Mouse (Mus musculus) neural tube, embryonic 15.5 days (tissue): ENCODE measurements around the gene Zfp46. TPM values are rescaled to one million over a fixed set of nuclear protein-coding genes. Genes with fewer than 3 reads are reported as not detected.
A peak's percentile ranks its signal among the peaks of the same experiment; 100 is the strongest.

Experiments used
- ATAC-seq: fragments of 200-750 bp; cut with Nextera tagmentation; 2 replicates; pipeline ENCODE4 v1.8.0; 2017; ENCODE audit warnings: mild to moderate bottlenecking, moderate TSS enrichment, moderate library complexity; ENCODE audit not compliant: low FRiP score
- H3K27ac ChIP-seq: fragments of 300-500 bp; sonication (generic); replicated peaks from 2 replicates; pipeline ENCODE4 v1.5.1; 2015; ENCODE audit warnings: mild to moderate bottlenecking, inconsistent platforms
- H3K27me3 ChIP-seq: fragments of 300-500 bp; sonication (generic); replicated peaks from 2 replicates; pipeline ENCODE4 v1.6.1; 2015; ENCODE audit warnings: inconsistent platforms
- H3K36me3 ChIP-seq: fragments of 300-500 bp; sonication (generic); 2 replicates; pipeline ENCODE4 v1.6.1; 2015; ENCODE audit warnings: inconsistent platforms
- H3K4me1 ChIP-seq: fragments of 300-500 bp; sonication (generic); 2 replicates; pipeline ENCODE4 v1.6.1; 2015; ENCODE audit warnings: inconsistent platforms
- H3K4me2 ChIP-seq: fragments of 300-500 bp; sonication (generic); 2 replicates; pipeline ENCODE4 v1.6.1; 2015; ENCODE audit warnings: inconsistent platforms, mild to moderate bottlenecking, moderate library complexity
- H3K4me3 ChIP-seq: fragments of 300-500 bp; sonication (generic); replicated peaks from 2 replicates; pipeline ENCODE4 v1.5.1; 2015; ENCODE audit warnings: mild to moderate bottlenecking, inconsistent platforms
- H3K9ac ChIP-seq: fragments of 300-500 bp; sonication (generic); replicated peaks from 2 replicates; pipeline ENCODE4 v1.6.1; 2015; ENCODE audit warnings: mild to moderate bottlenecking, inconsistent platforms
- H3K9me3 ChIP-seq: fragments of 300-500 bp; sonication (generic); replicated peaks from 2 replicates; pipeline ENCODE4 v1.6.1; 2016; ENCODE audit warnings: inconsistent platforms
- WGBS: fragments of 180-500 bp; shearing (Covaris S2); methylation state at CpG from one replicate; pipeline ENCODE4 v1.1.7; 2015; ENCODE audit warnings: mixed read lengths; 5-methylcytosine and 5-hydroxymethylcytosine counted together
- polyA plus RNA-seq: library from polyadenylated mRNA; unstranded; fragments of >200 nt; fragmentation: Nextera tagmentation; extraction: Ambion mirVana; gene quantifications from 2 replicates; pipeline ENCODE4 v1.2.1, GENCODE M21; 2015

Zfp46 gene
- polyA plus RNA-seq: 34.7 and 37.5 TPM in 2 replicates

- Histone ChIP-seq H3K9me3 (no peaks in the 10 kb centered on the region), H3K36me3 (peaks cover 22% of the 10 kb centered on the region), H3K4me3 (peak within 1 kb of the TSS; percentile 78), H3K27ac (peak within 1 kb of the TSS; percentile 89), H3K27me3 (peaks cover 12% of the 10 kb centered on the region), H3K4me2 (peak within 1 kb of the TSS; percentile 94), H3K9ac (peak within 1 kb of the TSS; percentile 56), H3K4me1 (peaks cover 45% of the 10 kb centered on the region)
- WGBS: 21% methylated on average over 5 of the region's 5 CpGs
- peak; percentile 15; the same call in 1 of the 2 replicates for ATAC-seq
Measured at GRCm38 (mm10) chr4:136284455-136284854, at the start of gene Zfp46. Gene Zfp46 (plus strand): TSS chr4:136284683.

GRCm38 (mm10) chr4:136238669-136239068, 45.8 kb upstream of the Zfp46 start:
- no peak for ATAC-seq
- H3K4me2 ChIP-seq: no peak overlapping the region
- no peak overlapping the region for H3K4me3 ChIP-seq
- peaks cover 17% of the 10 kb centered on the region for H3K27me3 ChIP-seq
- no peak overlapping the region for H3K27ac ChIP-seq
- no peaks in the 10 kb centered on the region for H3K36me3 ChIP-seq
- 27% methylated on average over 13 of the region's 13 CpGs for WGBS
- H3K4me1 ChIP-seq: no peaks in the 10 kb centered on the region
- H3K9me3 ChIP-seq: no peaks in the 10 kb centered on the region
- H3K9ac ChIP-seq: no peak overlapping the region

- Histone ChIP-seq H3K27me3 (peaks cover 17% of the 10 kb centered on the region), H3K4me1 (no peaks in the 10 kb centered on the region)
- WGBS: 67% methylated on average over 9 of the region's 9 CpGs
Measured at GRCm38 (mm10) chr4:136239111-136239510, 45.4 kb upstream of the Zfp46 start.

GRCm38 (mm10) chr4:136239622-136240021, 44.9 kb upstream of the Zfp46 start:
- H3K27me3 ChIP-seq: peaks cover 19% of the 10 kb centered on the region

More at GRCm38 (mm10) chr4:136239111-136239510, 45.4 kb upstream of the Zfp46 start:
- Histone ChIP-seq H3K4me3 (no peak overlapping the region), H3K9me3 (no peaks in the 10 kb centered on the region), H3K36me3 (no peaks in the 10 kb centered on the region), H3K27ac (no peak overlapping the region), H3K4me2 (no peak overlapping the region), H3K9ac (no peak overlapping the region)
- ATAC-seq: no peak

GRCm38 (mm10) chr4:136240123-136240522, 44.4 kb upstream of the Zfp46 start:
- no peak overlapping the region for H3K9ac ChIP-seq
- H3K27ac ChIP-seq: no peak overlapping the region
- no peaks in the 10 kb centered on the region for H3K36me3 ChIP-seq
- H3K4me3 ChIP-seq: no peak overlapping the region
- ATAC-seq: no peak
- H3K9me3 ChIP-seq: no peaks in the 10 kb centered on the region
- H3K4me2 ChIP-seq: no peak overlapping the region
- no peaks in the 10 kb centered on the region for H3K4me1 ChIP-seq
- WGBS: 73% methylated on average over 14 of the region's 14 CpGs
- peaks cover 23% of the 10 kb centered on the region for H3K27me3 ChIP-seq

More at GRCm38 (mm10) chr4:136239622-136240021, 44.9 kb upstream of the Zfp46 start:
- Histone ChIP-seq H3K4me1 (no peaks in the 10 kb centered on the region), H3K27ac (no peak overlapping the region), H3K9ac (no peak overlapping the region), H3K4me2 (no peak overlapping the region), H3K4me3 (no peak overlapping the region), H3K9me3 (no peaks in the 10 kb centered on the region), H3K36me3 (no peaks in the 10 kb centered on the region)
- 13% methylated on average over 8 of the region's 8 CpGs for WGBS
- ATAC-seq: no peak

- peaks cover 32% of the 10 kb centered on the region for H3K27me3 ChIP-seq
- 43% methylated on average over 8 of the region's 8 CpGs for WGBS
- H3K9ac ChIP-seq: no peak overlapping the region
- no peak overlapping the region for H3K27ac ChIP-seq
- H3K4me3 ChIP-seq: no peak overlapping the region
- no peaks in the 10 kb centered on the region for H3K9me3 ChIP-seq
- H3K4me1 ChIP-seq: peaks cover under 1% of the 10 kb centered on the region; the same call in 1 of the 2 replicates
- no peak overlapping the region for H3K4me2 ChIP-seq
- H3K36me3 ChIP-seq: no peaks in the 10 kb centered on the region
- no peak for ATAC-seq
Measured at GRCm38 (mm10) chr4:136240955-136241354, 43.5 kb upstream of the Zfp46 start.

- Histone ChIP-seq H3K9ac (no peak overlapping the region), H3K4me2 (no peak overlapping the region), H3K36me3 (no peaks in the 10 kb centered on the region), H3K27me3 (peaks cover 43% of the 10 kb centered on the region), H3K9me3 (no peaks in the 10 kb centered on the region), H3K4me3 (no peak overlapping the region), H3K4me1 (peaks cover 13% of the 10 kb centered on the region), H3K27ac (no peak overlapping the region)
- WGBS: 47% methylated on average over 8 of the region's 8 CpGs
- no peak for ATAC-seq
Measured at GRCm38 (mm10) chr4:136242065-136242703, 42.3 kb upstream of the Zfp46 start.

GRCm38 (mm10) chr4:136242728-136243127, 41.8 kb upstream of the Zfp46 start:
- WGBS: 87% methylated on average over 7 of the region's 7 CpGs
- ATAC-seq: no peak
- H3K4me2 ChIP-seq: no peak overlapping the region

GRCm38 (mm10) chr4:136244208-136244607, 40.3 kb upstream of the Zfp46 start:
- H3K9me3 ChIP-seq: no peaks in the 10 kb centered on the region
- H3K27ac ChIP-seq: no peak overlapping the region
- 75% methylated on average over 7 of the region's 7 CpGs for WGBS
- H3K4me1 ChIP-seq: peaks cover 34% of the 10 kb centered on the region
- no peaks in the 10 kb centered on the region for H3K36me3 ChIP-seq
- H3K9ac ChIP-seq: no peak overlapping the region
- H3K27me3 ChIP-seq: peaks cover 50% of the 10 kb centered on the region
- no peak overlapping the region for H3K4me2 ChIP-seq
- no peak overlapping the region for H3K4me3 ChIP-seq
- ATAC-seq: no peak

More at GRCm38 (mm10) chr4:136242728-136243127, 41.8 kb upstream of the Zfp46 start:
- Histone ChIP-seq H3K9me3 (no peaks in the 10 kb centered on the region), H3K27ac (no peak overlapping the region), H3K9ac (no peak overlapping the region), H3K4me3 (no peak overlapping the region), H3K4me1 (peaks cover 19% of the 10 kb centered on the region), H3K36me3 (no peaks in the 10 kb centered on the region), H3K27me3 (peaks cover 49% of the 10 kb centered on the region)

- no peak overlapping the region for H3K9ac ChIP-seq
- WGBS: 41% methylated on average over 5 of the region's 5 CpGs
- H3K4me2 ChIP-seq: no peak overlapping the region
- no peaks in the 10 kb centered on the region for H3K36me3 ChIP-seq
- no peak overlapping the region for H3K4me3 ChIP-seq
- H3K4me1 ChIP-seq: peaks cover 36% of the 10 kb centered on the region
- no peaks in the 10 kb centered on the region for H3K9me3 ChIP-seq
- no peak for ATAC-seq
- H3K27ac ChIP-seq: no peak overlapping the region
- peaks cover 61% of the 10 kb centered on the region for H3K27me3 ChIP-seq
Measured at GRCm38 (mm10) chr4:136245681-136246080, 38.8 kb upstream of the Zfp46 start.

- no peak for ATAC-seq
- Histone ChIP-seq H3K36me3 (no peaks in the 10 kb centered on the region), H3K4me3 (no peak overlapping the region), H3K4me1 (peaks cover 36% of the 10 kb centered on the region), H3K4me2 (peak overlapping the region; percentile 77), H3K9me3 (no peaks in the 10 kb centered on the region), H3K27ac (no peak overlapping the region), H3K9ac (no peak overlapping the region), H3K27me3 (peaks cover 61% of the 10 kb centered on the region)
- 3% methylated on average over 12 of the region's 12 CpGs for WGBS
Measured at GRCm38 (mm10) chr4:136246568-136246969, 37.9 kb upstream of the Zfp46 start.

GRCm38 (mm10) chr4:136247386-136247728, 37.1 kb upstream of the Zfp46 start:
- peak overlapping the region; percentile 77 for H3K4me2 ChIP-seq
- ATAC-seq: no peak
- peaks cover 61% of the 10 kb centered on the region for H3K27me3 ChIP-seq
- peak overlapping the region; percentile 39 for H3K4me3 ChIP-seq
- H3K27ac ChIP-seq: no peak overlapping the region
- H3K4me1 ChIP-seq: peaks cover 36% of the 10 kb centered on the region
- H3K9ac ChIP-seq: no peak overlapping the region
- 3% methylated on average over 14 of the region's 14 CpGs for WGBS
- H3K9me3 ChIP-seq: no peaks in the 10 kb centered on the region
- H3K36me3 ChIP-seq: no peaks in the 10 kb centered on the region
